Mouse (Mus musculus) gastrocnemius, postnatal 14 days (tissue): ENCODE results near the gene Sec62. TPM values are rescaled to one million over a fixed set of nuclear protein-coding genes. Genes with fewer than 3 reads are reported as not detected.
"Not testable (repeated sequence)": the region's sequence is repeated elsewhere in the genome, so short reads cannot be mapped to it uniquely, and the experiment has no call there.

Experiments used
- DNase-seq: peaks from one replicate; pipeline ENCODE4 v3.0.0; 2021; ENCODE audit warnings: mixed read lengths
- intact Hi-C: fragments of 180-260 bp; cut with DNase I; formaldehyde crosslinking; loops from one replicate; pipeline ENCODE4 v1.15.1; 2025; ENCODE audit warnings: low total_unique reads
- total RNA-seq, 2 experiments: library from RNA; stranded (reverse); gene quantifications; 2 replicates each; pipeline ENCODE4 v1.2.3; 2021

Sec62 gene
- total RNA-seq, 2 experiments from 2014 or later = 37.8 to 38.5 TPM

- no peak for DNase-seq
- intact Hi-C loops = no loop called here
Observed at GRCm38 (mm10) chr3:30822163-30822562, 29.5 kb downstream of the Sec62 start.

GRCm38 (mm10) chr3:30826069-30826468 lies 33.4 kb downstream of the Sec62 start:
- intact Hi-C loops = no loop called here

GRCm38 (mm10) chr3:30831848-30832606 lies 39.4 kb downstream of the Sec62 start:
- intact Hi-C loops = no loop called here
- DNase-seq = no peak

More at GRCm38 (mm10) chr3:30826069-30826468, 33.4 kb downstream of the Sec62 start:
- DNase-seq = no peak

GRCm38 (mm10) chr3:30833254-30833653 lies 40.6 kb downstream of the Sec62 start:
- no peak for DNase-seq
- intact Hi-C loops = no loop called here

- DNase-seq = no peak
Observed at GRCm38 (mm10) chr3:30845755-30846154, 53.1 kb downstream of the Sec62 start.

GRCm38 (mm10) chr3:30847413-30847812 lies 54.7 kb downstream of the Sec62 start:
- intact Hi-C loops = no loop called here
- no peak for DNase-seq

More at GRCm38 (mm10) chr3:30845755-30846154, 53.1 kb downstream of the Sec62 start:
- intact Hi-C loops = no loop called here

- DNase-seq = no peak
- intact Hi-C loops = no loop called here
Observed at GRCm38 (mm10) chr3:30851422-30851821, 58.7 kb downstream of the Sec62 start.

- no peak for DNase-seq
- intact Hi-C loops = no loop called here
Observed at GRCm38 (mm10) chr3:30853596-30853995, 60.9 kb downstream of the Sec62 start.

GRCm38 (mm10) chr3:30855604-30856458 lies 63.2 kb downstream of the Sec62 start, which contains the start of gene Gpr160:
Gene Gpr160, plus strand, starts transcription at chr3:30855950.
- intact Hi-C loops = no loop called here
- DNase-seq = peak; percentile 65

- intact Hi-C loops, DNase-seq: not testable (repeated sequence)
Observed at GRCm38 (mm10) chr3:30859599-30859998, 66.9 kb downstream of the Sec62 start.

GRCm38 (mm10) chr3:30860705-30861104 lies 68.0 kb downstream of the Sec62 start:
- intact Hi-C loops = no loop called here
- DNase-seq = no peak

- intact Hi-C loops = no loop called here
- no peak for DNase-seq
Observed at GRCm38 (mm10) chr3:30863712-30864435, 71.2 kb downstream of the Sec62 start.

- no peak for DNase-seq
- intact Hi-C loops = no loop called here
Observed at GRCm38 (mm10) chr3:30864640-30865039, 72.0 kb downstream of the Sec62 start.

- DNase-seq = no peak
- intact Hi-C loops = no loop called here
Observed at GRCm38 (mm10) chr3:30868176-30868575, 75.5 kb downstream of the Sec62 start.

GRCm38 (mm10) chr3:30868625-30869024 lies 76.0 kb downstream of the Sec62 start:
- intact Hi-C loops = no loop called here
- no peak for DNase-seq

- DNase-seq = no peak
- intact Hi-C loops = no loop called here
Observed at GRCm38 (mm10) chr3:30869995-30870394, 77.3 kb downstream of the Sec62 start.
